Mouse (Mus musculus) embryonic facial prominence, embryonic 11.5 days (tissue): Measurements from ENCODE around the gene Rcor2. TPM values are rescaled to one million over a fixed set of nuclear protein-coding genes. Genes with fewer than 3 reads are reported as not detected.

Experiments used
- ATAC-seq: fragments of 200-750 bp; cut with Nextera tagmentation; replicated peaks from 2 replicates; pipeline ENCODE4 v1.8.0; 2017; ENCODE audit warnings: low read depth; ENCODE audit not compliant: insufficient number of reproducible peaks, low FRiP score, low TSS enrichment
- DNase-seq: peaks from one replicate; pipeline ENCODE4 v3.0.0-alpha.2; 2015; ENCODE audit warnings: low spot score
- H3K27ac ChIP-seq: fragments of 300-500 bp; sonication (generic); replicated peaks from 2 replicates; pipeline ENCODE4 v1.5.1; 2014; ENCODE audit warnings: mild to moderate bottlenecking, low read depth, low read length, control low read depth
- H3K27me3 ChIP-seq: fragments of 300-500 bp; sonication (generic); 2 replicates; pipeline ENCODE4 v1.6.1; 2014; ENCODE audit warnings: mild to moderate bottlenecking, low read length, moderate library complexity, mixed read lengths; ENCODE audit not compliant: control insufficient read depth, insufficient read depth
- H3K36me3 ChIP-seq: fragments of 300-500 bp; sonication (generic); replicated peaks from 2 replicates; pipeline ENCODE4 v1.6.1; 2014; ENCODE audit warnings: low read depth, mild to moderate bottlenecking, low read length, moderate library complexity, mixed read lengths; ENCODE audit not compliant: control insufficient read depth, insufficient read depth
- H3K4me1 ChIP-seq: fragments of 300-500 bp; sonication (generic); 2 replicates; pipeline ENCODE4 v1.6.1; 2014; ENCODE audit warnings: low read length, mixed read lengths; ENCODE audit not compliant: control insufficient read depth, insufficient read depth
- H3K4me2 ChIP-seq: fragments of 300-500 bp; sonication (generic); 2 replicates; pipeline ENCODE4 v1.6.1; 2014; ENCODE audit warnings: low read depth, mild to moderate bottlenecking, control low read depth, low read length, moderate library complexity
- H3K4me3 ChIP-seq: fragments of 300-500 bp; sonication (generic); 2 replicates; pipeline ENCODE4 v1.5.1; 2014; ENCODE audit warnings: low read depth, low read length, control low read depth
- H3K9ac ChIP-seq: fragments of 300-500 bp; sonication (generic); replicated peaks from 2 replicates; pipeline ENCODE4 v1.6.1; 2014; ENCODE audit warnings: mild to moderate bottlenecking, control low read depth, low read length
- H3K9me3 ChIP-seq: fragments of 300-500 bp; sonication (generic); replicated peaks from 2 replicates; pipeline ENCODE4 v1.6.1; 2016; ENCODE audit warnings: mild to moderate bottlenecking, low read length, inconsistent platforms, mixed read lengths; ENCODE audit not compliant: control insufficient read depth
- WGBS: fragments of 180-500 bp; shearing (Covaris S2); extraction: QIAGEN DNeasy Blood & Tissue Kit; methylation state at CpG from one replicate; pipeline ENCODE4 v1.1.7; 2014; 5-methylcytosine and 5-hydroxymethylcytosine counted together
- polyA plus RNA-seq: library from polyadenylated mRNA; unstranded; fragments of >200 nt; fragmentation: Nextera tagmentation; extraction: Ambion mirVana; gene quantifications from 2 replicates; pipeline ENCODE4 v1.2.1, GENCODE M21; 2014

Gene Rcor2
- polyA plus RNA-seq, 1 experiment from 2014 or later = 17.6 TPM

GRCm38 (mm10) chr19:7266421-7266831 is 699 bp upstream of the Rcor2 start:
- Histone ChIP-seq H3K36me3 (peaks cover 5% of the 10 kb centered on the region), H3K9me3 (no peaks in the 10 kb centered on the region), H3K4me3 (no peak overlapping the region), H3K9ac (peak overlapping the region; percentile 96), H3K27me3 (no peaks in the 10 kb centered on the region), H3K4me2 (peak overlapping the region; percentile 10; the same call in 1 of the 2 replicates), H3K27ac (peak overlapping the region; percentile 98), H3K4me1 (peaks cover 20% of the 10 kb centered on the region)
- no peak for ATAC-seq
- 46% methylated on average over 4 of the region's 4 CpGs for WGBS
- DNase-seq = peak; percentile 5

- WGBS = 1% methylated on average over 39 of the region's 97 CpGs
- peak overlapping the region; percentile 98 for H3K27ac ChIP-seq
- peak; percentile 48 for ATAC-seq
- H3K27me3 ChIP-seq = no peaks in the 10 kb centered on the region
- H3K4me3 ChIP-seq = peak overlapping the region; percentile 91
- H3K4me2 ChIP-seq = peak overlapping the region; percentile 90
- DNase-seq = peak; percentile 93
- peak overlapping the region; percentile 96 for H3K9ac ChIP-seq
- peaks cover 20% of the 10 kb centered on the region for H3K4me1 ChIP-seq
- H3K36me3 ChIP-seq = peaks cover 18% of the 10 kb centered on the region
- H3K9me3 ChIP-seq = no peaks in the 10 kb centered on the region
Observed at GRCm38 (mm10) chr19:7267781-7268721, 926 bp downstream of the Rcor2 start.

GRCm38 (mm10) chr19:7268722-7269090 is 1.6 kb downstream of the Rcor2 start:
- Histone ChIP-seq H3K4me1 (peaks cover 20% of the 10 kb centered on the region), H3K27me3 (no peaks in the 10 kb centered on the region), H3K9ac (peak overlapping the region; percentile 96), H3K27ac (peak overlapping the region; percentile 98), H3K36me3 (peaks cover 24% of the 10 kb centered on the region), H3K4me3 (peak overlapping the region; percentile 91), H3K4me2 (peak overlapping the region; percentile 90), H3K9me3 (no peaks in the 10 kb centered on the region)
- ATAC-seq (peak; percentile 19; the same call in 1 of the 2 replicates), DNase-seq (peak; percentile 89)
- 1% methylated on average over 30 of the region's 30 CpGs for WGBS

GRCm38 (mm10) chr19:7269290-7270044 is 2.3 kb downstream of the Rcor2 start:
- ATAC-seq = no peak
- DNase-seq = peak; percentile 65
- peak overlapping the region; percentile 96 for H3K9ac ChIP-seq
- no peaks in the 10 kb centered on the region for H3K9me3 ChIP-seq
- H3K4me3 ChIP-seq = peak overlapping the region; percentile 91
- peaks cover 20% of the 10 kb centered on the region for H3K4me1 ChIP-seq
- WGBS = 4% methylated on average over 11 of the region's 11 CpGs
- H3K27ac ChIP-seq = peak overlapping the region; percentile 98
- peak overlapping the region; percentile 90 for H3K4me2 ChIP-seq
- peaks cover 32% of the 10 kb centered on the region for H3K36me3 ChIP-seq
- H3K27me3 ChIP-seq = no peaks in the 10 kb centered on the region

- H3K27me3 ChIP-seq = no peaks in the 10 kb centered on the region
- no peak overlapping the region for H3K9ac ChIP-seq
- peak; percentile 13 for DNase-seq
- no peak overlapping the region for H3K27ac ChIP-seq
- H3K4me3 ChIP-seq = no peak overlapping the region
- H3K4me1 ChIP-seq = peaks cover 2% of the 10 kb centered on the region; the same call in 1 of the 2 replicates
- no peaks in the 10 kb centered on the region for H3K9me3 ChIP-seq
- ATAC-seq = no peak
- peaks cover 41% of the 10 kb centered on the region for H3K36me3 ChIP-seq
- WGBS = 91% methylated on average over 4 of the region's 4 CpGs
- H3K4me2 ChIP-seq = no peak overlapping the region
Observed at GRCm38 (mm10) chr19:7273486-7273885, 6.4 kb downstream of the Rcor2 start.

GRCm38 (mm10) chr19:7274326-7274990 is 7.3 kb downstream of the Rcor2 start:
- DNase-seq = no peak
- peaks cover 41% of the 10 kb centered on the region for H3K36me3 ChIP-seq
- peaks cover 2% of the 10 kb centered on the region; the same call in 1 of the 2 replicates for H3K4me1 ChIP-seq
- H3K4me2 ChIP-seq = no peak overlapping the region
- no peak overlapping the region for H3K4me3 ChIP-seq
- no peaks in the 10 kb centered on the region for H3K27me3 ChIP-seq
- no peaks in the 10 kb centered on the region for H3K9me3 ChIP-seq
- 76% methylated on average over 12 of the region's 13 CpGs for WGBS
- no peak overlapping the region; the same call in 1 of the 2 replicates for H3K9ac ChIP-seq
- H3K27ac ChIP-seq = peak overlapping the region; percentile 28; the same call in 1 of the 2 replicates
- no peak for ATAC-seq

- no peaks in the 10 kb centered on the region for H3K27me3 ChIP-seq
- ATAC-seq = no peak
- DNase-seq = no peak
- WGBS = 52% methylated on average over 7 of the region's 7 CpGs
- no peak overlapping the region for H3K4me2 ChIP-seq
- H3K36me3 ChIP-seq = peaks cover 41% of the 10 kb centered on the region
- H3K27ac ChIP-seq = peak overlapping the region; percentile 28
- H3K4me1 ChIP-seq = peaks cover 2% of the 10 kb centered on the region; the same call in 1 of the 2 replicates
- H3K9me3 ChIP-seq = no peaks in the 10 kb centered on the region
- no peak overlapping the region for H3K4me3 ChIP-seq
- no peak overlapping the region for H3K9ac ChIP-seq
Observed at GRCm38 (mm10) chr19:7275131-7275789, 8.1 kb downstream of the Rcor2 start.
